Mouse (Mus musculus) liver, embryonic 14.5 days (tissue): ENCODE data around the gene Frmd8.

Experiments used
- CTCF ChIP-seq: IDR thresholded peaks from 2 replicates; pipeline ENCODE4 v1.5.1; 2016; ENCODE audit warnings: antibody characterized with exemption, low read depth, control low read depth
- EP300 ChIP-seq: IDR thresholded peaks from 2 replicates; pipeline ENCODE4 v1.6.1; 2016; ENCODE audit warnings: antibody characterized with exemption, low read depth

DNA sequence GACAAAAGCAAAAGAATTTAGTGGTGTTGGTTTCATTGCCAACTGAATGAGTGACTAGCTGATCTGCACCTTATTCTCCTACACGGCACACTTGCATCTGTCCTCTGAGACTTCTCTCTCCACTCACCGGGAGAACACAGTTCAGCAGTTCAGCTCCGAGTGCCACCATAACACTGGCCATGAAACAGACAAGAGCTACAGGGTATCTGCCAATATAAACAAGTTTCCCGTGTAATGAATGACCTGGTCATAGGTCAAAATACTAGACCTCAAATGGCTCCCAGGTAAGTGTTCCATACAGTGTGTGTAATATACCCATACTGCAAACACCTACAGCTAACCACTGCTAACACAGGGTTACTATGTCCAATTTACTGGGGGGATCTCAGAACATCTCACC, 14.1 kb upstream of the Frmd8 start:
- TF ChIP-seq CTCF, result no peak
- no peak for TF ChIP-seq EP300
